Mouse (Mus musculus) embryonic stem cell, embryonic (primary cell): ENCODE results near the gene Ankrd65.
"Not testable (repeated sequence)": the region's sequence is repeated elsewhere in the genome, so short reads cannot be mapped to it uniquely, and the experiment has no call there.

Experiments used
- CTCF ChIA-PET, 4 experiments: fragments of 300-600 bp in 2 of 4; fragments of 350-600 bp in 2 of 4; sonication (Branson Sonifier 250); formaldehyde crosslinking; loops; one replicate each; lab custom pipeline; 2022; ENCODE audit warnings: inconsistent platforms in 2 of 4; lab: Charles Lee
- POLR2A ChIA-PET, 4 experiments: fragments of 300-600 bp in 2 of 4; fragments of 350-600 bp in 2 of 4; sonication (Branson Sonifier 250); formaldehyde crosslinking; loops; one replicate each; lab custom pipeline; 2022; ENCODE audit warnings: antibody characterized with exemption in 4 of 4, inconsistent platforms in 1 of 4; lab: Charles Lee

The Ankrd65 gene

DNA sequence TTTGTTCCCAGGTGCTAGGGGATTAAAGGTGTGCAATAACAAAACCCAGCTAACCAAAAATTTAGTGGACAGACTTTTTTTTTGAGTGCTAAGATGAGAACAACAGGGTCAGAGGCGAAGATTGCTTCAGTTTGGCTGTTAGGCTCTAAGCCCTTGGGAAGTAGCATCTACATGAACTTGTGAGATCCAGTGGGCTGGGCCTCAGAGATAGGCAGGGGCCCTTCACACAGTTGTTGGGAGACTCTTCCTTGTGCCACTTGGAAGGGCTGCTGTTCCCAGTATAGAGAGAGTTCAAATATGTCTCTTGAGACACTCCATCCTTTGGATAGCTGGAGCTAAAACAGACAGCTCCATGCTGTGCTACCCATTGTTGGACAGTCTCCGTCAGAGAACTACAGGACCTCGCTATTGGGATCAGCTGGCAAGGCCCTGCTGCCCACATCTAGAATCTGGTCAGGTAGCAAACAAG is at the start of gene Ankrd65:
Gene Ankrd65 (plus strand): TSS at position 419 of the 469 bp plus-strand sequence.
- CTCF ChIA-PET, result no interaction called here
- POLR2A ChIA-PET, result interaction anchor here in 3 of 4 experiments (0.7 to 1.2 kb wide), 4 partner anchors 10 to 30 kb away, joined by 3 read pairs; partner anchors contain the start of gene Atad3a (in 1 of the 3)

DNA sequence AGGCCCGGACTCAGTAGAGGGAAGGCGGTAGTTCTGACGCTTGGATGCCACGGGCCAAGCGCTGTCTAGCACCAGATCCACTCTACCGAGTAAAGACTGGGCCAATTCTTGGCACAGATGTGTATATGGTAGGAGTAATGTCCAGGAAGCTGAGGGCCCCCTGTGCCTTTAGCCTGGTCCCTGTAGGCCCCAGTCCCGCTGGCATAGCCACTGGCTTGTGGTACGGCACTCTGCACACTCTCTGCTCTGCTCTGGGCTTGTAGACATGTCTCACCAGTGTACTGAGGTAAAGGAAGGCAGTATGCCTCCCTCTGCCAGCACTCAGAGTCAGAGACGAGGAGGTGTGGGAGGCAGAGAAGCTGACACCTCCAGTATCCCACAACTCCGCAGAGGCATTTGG is 49.6 kb upstream of the Ankrd65 start:
- POLR2A ChIA-PET, result interaction anchor here in 1 of 4 experiments (1.2 to 1.5 kb wide), 3 partner anchors 11 to 71 kb away, joined by 3 to 4 read pairs (median 4); no protein-coding TSS in a partner anchor
- CTCF ChIA-PET, result not testable (repeated sequence)

DNA sequence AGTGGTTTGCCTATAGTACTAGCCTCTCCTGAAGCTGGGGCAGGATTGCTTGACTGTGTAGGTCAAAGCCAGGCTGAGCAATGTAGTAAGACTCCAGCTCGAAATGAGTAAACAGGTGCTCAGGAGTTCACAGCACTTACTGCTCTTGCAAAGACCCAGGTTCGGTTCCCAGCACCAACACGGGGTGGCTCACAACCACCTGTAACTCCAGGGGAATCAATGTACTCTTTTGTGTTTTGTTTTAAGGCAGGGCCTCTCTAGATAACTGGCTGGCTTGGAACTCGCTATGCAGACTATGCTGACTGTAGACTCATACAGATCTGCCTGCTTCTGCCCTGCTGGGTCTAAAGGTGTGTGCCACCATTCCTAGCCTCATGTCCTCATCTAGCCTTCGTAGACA is 47.6 kb upstream of the Ankrd65 start:
- ChIA-PET POLR2A (interaction anchor here in 2 of 4 experiments (1.2 to 2.1 kb wide), 2 partner anchors 9 to 17 kb away, joined by 3 to 5 read pairs; no protein-coding TSS in a partner anchor), CTCF (no interaction called here)

DNA sequence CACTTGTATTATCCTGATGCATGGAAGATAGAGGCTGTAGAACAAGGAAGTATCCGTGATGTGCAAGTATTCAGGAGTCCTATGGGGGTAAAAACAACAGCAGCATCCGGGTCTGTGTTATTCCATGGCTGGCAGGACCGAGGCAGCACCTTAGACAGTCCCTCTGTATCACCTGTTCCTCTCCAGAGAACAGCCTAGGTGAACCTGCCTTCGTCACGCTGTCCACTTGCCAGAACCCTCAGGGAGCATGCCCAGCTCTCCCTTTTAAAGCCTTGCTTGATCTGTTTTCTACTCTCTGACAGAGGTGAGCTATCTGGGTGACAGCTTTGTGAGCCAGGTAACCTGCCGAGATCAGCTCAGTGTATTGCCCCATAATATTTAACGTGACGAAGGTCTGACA is 45.8 kb upstream of the Ankrd65 start:
- ChIA-PET CTCF (no interaction called here), POLR2A (interaction anchor here in 2 of 4 experiments (0.7 to 1.3 kb wide), 4 partner anchors 11 to 36 kb away, joined by 3 read pairs; no protein-coding TSS in a partner anchor)

DNA sequence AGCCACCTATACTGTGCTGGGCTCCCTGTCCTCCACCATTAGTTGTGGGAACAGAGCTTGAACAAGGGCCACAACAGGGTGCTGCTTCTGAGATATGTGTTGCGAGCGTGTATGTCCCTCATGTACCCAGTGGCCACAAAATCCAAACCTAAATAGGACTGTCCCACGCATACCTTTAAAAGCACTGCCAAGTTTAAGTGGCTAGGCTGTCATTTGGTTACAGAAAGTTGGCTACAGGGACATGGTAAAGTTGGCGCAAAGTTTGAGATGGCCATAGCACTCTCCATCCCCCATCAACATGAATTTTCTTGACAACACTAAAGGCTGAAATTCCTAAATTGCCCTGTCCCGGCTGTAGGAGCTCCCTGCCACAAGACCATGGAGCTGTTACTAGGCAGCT is 45.1 kb upstream of the Ankrd65 start:
- POLR2A ChIA-PET, result interaction anchor here in 3 of 4 experiments (0.6 to 2.8 kb wide), 6 partner anchors 11 to 53 kb away, joined by 3 to 8 read pairs (median 3); partner anchors contain the start of gene Atad3a (in 1 of the 3)

DNA sequence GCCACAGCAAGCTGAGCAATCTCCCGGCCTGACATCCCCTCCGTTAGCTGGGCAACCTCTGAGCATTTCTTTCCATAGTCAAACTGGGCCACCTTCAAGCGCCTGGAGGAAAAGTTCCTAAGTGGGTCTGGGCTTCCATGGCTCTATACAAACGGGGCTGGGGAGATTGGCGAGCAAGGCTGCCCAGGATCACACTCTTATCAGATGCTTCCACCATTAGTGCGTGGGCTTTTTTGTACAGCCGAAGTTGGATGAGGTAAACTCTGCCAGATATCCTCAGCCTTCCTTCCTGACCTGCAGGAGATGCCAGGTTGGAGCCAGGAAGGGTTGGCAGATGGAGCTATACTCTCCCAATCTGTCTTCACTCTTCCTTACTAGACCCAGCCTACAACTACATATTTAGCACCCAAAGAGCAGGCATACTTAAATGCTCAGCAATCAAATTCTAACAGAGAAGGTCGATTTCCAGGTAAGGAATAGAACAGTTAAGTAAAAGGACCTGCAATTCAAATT is 44.1 kb upstream of the Ankrd65 start:
- ChIA-PET POLR2A (interaction anchor here in 2 of 4 experiments (0.5 to 2.8 kb wide), 6 partner anchors 11 to 770 kb away, joined by 3 to 8 read pairs (median 4); partner anchors contain the start of gene Atad3a (in 2 of the 2)), CTCF (no interaction called here)

More for the DNA sequence above, 45.1 kb upstream of the Ankrd65 start:
- CTCF ChIA-PET, result no interaction called here

DNA sequence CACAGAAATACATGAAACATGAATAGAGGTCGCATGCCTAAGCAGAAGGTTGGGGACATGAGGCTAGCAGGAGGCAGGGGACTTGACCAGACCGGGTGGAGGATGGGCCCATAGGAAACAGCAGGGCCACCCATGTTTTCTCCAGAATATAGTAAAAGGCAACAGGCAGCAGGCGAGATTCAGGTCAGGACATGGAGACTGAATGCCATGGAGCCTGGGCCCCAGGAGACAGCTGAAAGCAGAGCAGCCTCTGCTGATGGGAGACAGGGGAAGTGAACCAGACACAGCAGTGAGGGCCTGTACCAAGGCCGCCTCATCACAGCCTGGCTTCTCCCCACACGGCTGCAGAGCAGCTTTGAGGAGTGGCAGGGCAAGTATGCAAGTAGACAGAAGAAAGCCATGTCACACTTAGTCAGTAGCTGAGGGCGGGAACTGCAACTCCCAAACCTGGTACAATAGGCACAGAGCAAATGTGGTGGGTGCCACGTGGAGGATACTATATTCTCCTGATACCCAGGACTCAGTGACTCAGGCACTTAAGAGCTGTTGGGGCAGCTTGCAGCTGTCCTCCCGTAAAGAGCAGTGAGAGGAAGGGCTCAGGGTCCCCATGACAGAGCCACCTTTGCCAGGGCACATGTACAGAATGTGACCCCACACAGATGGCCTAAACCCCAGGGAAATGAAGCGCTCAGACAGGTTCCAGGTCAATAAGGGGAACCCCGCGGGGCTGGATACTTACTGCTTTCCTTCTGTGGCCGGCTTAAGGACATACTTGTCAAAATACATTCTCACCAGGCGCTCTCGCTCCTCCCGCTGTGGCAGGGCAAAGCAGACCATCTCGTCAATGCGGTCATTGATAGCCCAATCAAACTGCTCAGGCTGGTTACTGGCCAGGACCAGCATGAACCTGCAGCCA is 43.4 kb upstream of the Ankrd65 start:
- ChIA-PET POLR2A (interaction anchor here in 3 of 4 experiments (0.6 to 2.8 kb wide), 10 partner anchors 8 to 92 kb away, joined by 3 to 9 read pairs (median 4); partner anchors contain the start of gene Atad3a (in 2 of the 3)), CTCF (interaction anchor here in 1 of 4 experiments (0.8 kb wide), 1 partner anchor 14 kb away, joined by 6 read pairs; the partner anchor contains the start of gene Atad3a)

DNA sequence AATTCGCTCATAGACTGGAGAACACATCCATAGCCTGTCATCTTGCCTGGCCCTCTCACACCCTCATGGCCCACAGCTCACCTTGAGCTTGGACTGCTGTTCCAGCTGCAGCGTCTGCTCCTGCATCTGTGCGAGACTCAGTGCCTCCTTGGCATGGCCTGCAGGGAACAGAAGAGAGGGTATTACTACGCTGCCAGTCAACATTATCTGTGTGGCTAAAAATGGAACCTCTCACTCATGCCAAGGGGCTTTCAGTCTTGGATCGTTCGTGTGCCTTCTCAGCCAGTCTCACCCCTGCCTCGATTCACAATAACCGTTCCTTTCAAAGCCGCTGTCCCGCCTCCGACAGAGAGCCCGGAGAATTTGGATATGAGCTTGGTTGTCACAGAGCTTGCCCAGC is 33.2 kb upstream of the Ankrd65 start:
- CTCF ChIA-PET, result no interaction called here

DNA sequence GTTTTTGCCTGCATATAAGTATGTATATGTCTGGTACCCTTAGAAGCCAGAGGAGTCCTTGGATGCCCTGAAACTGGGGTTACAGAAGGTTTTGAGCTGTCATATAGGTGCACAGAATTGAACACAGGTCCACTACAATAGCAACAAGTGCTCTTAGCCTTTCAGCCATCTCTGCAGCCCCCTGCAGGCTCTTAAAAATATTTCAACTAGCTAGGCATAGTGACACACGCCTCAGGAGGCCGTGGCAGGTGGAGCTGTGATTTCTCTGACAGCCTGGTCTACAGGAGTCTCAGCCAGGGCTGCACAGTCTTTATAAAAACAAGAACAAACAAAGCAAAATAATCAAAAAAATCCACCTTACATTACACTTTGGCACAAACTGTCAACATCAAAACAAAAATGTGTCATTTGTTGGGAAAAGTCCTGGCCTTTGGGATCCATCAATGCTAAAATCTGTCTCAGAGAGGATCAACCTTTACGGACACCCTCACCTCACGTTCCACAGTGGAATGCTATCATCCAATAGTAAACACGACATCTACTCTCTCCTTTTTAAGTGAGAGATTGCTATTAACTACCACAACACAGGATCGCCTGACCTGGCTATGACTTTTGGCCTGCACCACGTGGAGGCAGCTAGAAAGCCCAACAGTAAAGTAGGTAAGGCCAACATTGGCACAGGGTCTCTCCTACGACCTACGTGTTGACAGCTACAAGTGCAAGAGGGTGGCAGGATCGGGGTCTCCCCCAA is 30.2 kb upstream of the Ankrd65 start:
- ChIA-PET CTCF (interaction anchor here in 3 of 4 experiments (0.7 to 3.2 kb wide), 9 partner anchors 10 to 107 kb away, joined by 3 to 14 read pairs (median 4); partner anchors contain the start of gene Vwa1 (in 1 of the 3)), POLR2A (interaction anchor here (0.6 to 3.0 kb wide), 44 partner anchors 9 to 1294 kb away, joined by 3 to 19 read pairs (median 4); partner anchors contain the start of genes Vwa1 (in 3 of the 4), Mib2 (in 2 of the 4), Ankrd65 (in 1 of the 4) and Cptp (in 1 of the 4))

More for the DNA sequence above, 33.2 kb upstream of the Ankrd65 start:
- POLR2A ChIA-PET, result interaction anchor here in 3 of 4 experiments (0.9 to 1.4 kb wide), 7 partner anchors 9 to 55 kb away, joined by 3 to 4 read pairs (median 3); partner anchors contain the start of gene Vwa1 (in 1 of the 3)

DNA sequence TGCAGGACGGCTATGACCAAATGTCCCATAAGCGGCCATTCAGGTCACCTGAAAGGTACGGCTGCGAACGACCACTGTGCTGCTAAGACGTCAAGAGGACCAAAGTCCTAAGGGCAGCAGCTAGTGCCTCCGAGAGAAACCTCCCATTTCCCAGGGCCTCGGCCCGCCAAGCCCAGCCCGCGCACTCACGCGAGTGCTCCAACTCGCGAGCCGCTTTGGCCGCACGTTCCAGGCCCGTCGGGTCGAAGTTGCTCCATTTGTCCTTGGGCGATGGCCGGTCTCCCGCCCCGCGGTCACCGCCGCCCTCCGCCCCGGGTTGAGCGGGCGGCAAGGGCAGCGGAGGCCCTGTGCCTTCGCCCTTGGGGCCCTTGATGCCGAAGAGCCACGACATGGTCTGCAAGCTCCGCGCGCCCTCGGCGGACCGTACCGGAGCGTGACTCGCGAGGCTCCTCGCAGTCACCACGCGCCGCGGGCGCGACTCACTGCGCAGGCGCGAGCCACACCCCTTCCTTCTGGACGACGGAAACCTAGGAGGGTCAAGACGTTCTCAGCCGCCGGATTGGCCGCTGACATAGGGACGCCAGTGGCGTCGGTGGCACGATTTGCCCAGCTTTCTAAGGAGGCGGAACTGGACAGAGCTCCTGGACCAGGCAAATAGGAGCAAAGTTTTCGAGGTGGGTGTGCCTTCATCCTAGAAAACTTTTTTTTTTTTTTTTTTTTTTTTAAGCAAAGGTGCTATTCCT is 29.5 kb upstream of the Ankrd65 start, which contains the start of gene Atad3a:
Gene Atad3a (minus strand): TSS at position 481 of the 743 bp plus-strand sequence.
- ChIA-PET CTCF (interaction anchor here (0.5 to 3.2 kb wide), 14 partner anchors 10 to 496 kb away, joined by 3 to 14 read pairs (median 4); partner anchors contain the start of genes Dvl1 (in 1 of the 4), Mrpl20 (in 1 of the 4) and Vwa1 (in 1 of the 4)), POLR2A (interaction anchor here (0.6 to 3.0 kb wide), 47 partner anchors 10 to 1295 kb away, joined by 3 to 19 read pairs (median 4); partner anchors contain the start of genes Mib2 (in 2 of the 4), Vwa1 (in 2 of the 4), Ankrd65 (in 1 of the 4) and Ccnl2 (in 1 of the 4))

DNA sequence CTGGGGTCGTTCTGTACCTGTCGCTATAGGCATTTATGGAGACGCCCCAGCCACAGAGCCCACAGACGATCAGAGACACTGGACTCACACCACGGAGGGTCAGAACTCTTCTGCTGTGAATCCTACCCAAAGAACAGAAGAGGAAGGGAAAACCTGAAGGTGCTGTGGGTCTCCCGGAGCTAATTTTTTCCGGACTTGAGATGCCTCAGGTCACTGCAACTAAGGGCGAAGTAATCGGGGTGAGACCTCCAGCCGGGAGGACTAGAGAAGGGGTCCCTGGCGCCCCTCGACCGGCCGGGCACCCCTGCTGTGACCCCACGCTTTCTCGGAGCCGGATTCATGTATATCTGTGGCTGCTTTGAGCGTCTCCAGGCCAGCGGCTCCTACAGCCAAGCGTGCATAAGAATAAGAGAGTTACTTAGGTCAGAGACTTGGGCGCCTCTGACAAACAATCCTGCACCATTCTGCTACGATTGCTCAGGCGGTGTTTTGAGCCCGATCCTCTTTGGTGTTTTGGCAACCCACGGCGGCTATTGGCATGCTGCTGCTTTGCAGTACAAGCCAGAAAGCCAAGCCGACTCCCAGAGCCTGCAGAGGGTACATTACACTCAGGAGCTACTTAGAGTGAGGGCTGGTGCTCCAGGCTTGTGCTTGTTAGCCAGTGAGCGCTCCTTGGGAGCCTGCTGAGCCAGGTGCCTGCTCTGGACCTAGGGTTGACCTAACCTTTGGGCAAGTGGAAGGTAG is 28.7 kb upstream of the Ankrd65 start:
- POLR2A ChIA-PET, result interaction anchor here (0.6 to 3.0 kb wide), 35 partner anchors 10 to 800 kb away, joined by 3 to 19 read pairs (median 4); partner anchors contain the start of genes Mib2 (in 2 of the 4), Vwa1 (in 2 of the 4), Ccnl2 (in 1 of the 4) and Cptp (in 1 of the 4)
- CTCF ChIA-PET, result interaction anchor here (0.6 to 3.2 kb wide), 12 partner anchors 9 to 497 kb away, joined by 3 to 14 read pairs (median 4); partner anchors contain the start of genes Dvl1 (in 1 of the 4), Mrpl20 (in 1 of the 4) and Vwa1 (in 1 of the 4)

DNA sequence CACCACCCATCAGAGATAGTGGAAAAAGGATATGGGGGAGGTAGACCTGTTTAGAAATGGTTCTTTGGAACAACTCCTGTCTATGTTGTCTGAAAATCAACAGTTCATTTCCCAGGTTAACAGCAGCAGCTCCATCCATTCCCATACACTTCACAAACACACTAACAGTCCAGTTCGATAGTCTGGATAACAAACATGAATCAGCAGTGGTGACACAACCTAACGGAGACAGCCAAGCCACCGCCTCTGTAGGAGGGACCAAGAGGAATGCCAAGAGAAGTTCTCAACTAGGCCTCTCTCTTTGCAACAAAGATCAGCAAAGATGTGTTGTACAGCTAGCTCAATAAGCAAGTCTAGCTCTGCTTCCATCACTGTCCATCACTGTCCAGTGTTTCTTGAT is 27.9 kb upstream of the Ankrd65 start:
- ChIA-PET POLR2A (interaction anchor here in 3 of 4 experiments (1.0 to 3.0 kb wide), 8 partner anchors 12 to 93 kb away, joined by 3 to 19 read pairs (median 4); partner anchors contain the start of genes Mib2 (in 1 of the 3) and Ssu72 (in 1 of the 3)), CTCF (no interaction called here)

DNA sequence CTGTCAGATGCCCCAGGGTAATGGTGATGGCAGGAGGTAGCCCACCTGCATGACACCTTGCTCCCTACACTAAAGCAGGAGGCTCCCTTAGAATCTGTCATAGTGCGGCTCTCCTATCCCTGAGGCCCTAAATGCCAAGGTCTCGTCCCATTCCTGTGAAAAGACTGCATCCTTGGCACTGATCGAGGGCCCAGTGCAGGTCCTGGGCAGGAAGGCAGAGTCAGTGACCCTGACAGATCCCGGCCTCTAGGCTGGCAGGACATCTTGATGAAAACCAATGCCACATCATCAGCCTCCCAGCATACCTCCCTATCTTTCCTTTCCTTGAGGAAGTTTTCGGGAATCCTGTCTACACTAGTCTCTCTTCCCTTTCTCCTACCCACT is 20.8 kb upstream of the Ankrd65 start:
- ChIA-PET CTCF (no interaction called here), POLR2A (no interaction called here)

DNA sequence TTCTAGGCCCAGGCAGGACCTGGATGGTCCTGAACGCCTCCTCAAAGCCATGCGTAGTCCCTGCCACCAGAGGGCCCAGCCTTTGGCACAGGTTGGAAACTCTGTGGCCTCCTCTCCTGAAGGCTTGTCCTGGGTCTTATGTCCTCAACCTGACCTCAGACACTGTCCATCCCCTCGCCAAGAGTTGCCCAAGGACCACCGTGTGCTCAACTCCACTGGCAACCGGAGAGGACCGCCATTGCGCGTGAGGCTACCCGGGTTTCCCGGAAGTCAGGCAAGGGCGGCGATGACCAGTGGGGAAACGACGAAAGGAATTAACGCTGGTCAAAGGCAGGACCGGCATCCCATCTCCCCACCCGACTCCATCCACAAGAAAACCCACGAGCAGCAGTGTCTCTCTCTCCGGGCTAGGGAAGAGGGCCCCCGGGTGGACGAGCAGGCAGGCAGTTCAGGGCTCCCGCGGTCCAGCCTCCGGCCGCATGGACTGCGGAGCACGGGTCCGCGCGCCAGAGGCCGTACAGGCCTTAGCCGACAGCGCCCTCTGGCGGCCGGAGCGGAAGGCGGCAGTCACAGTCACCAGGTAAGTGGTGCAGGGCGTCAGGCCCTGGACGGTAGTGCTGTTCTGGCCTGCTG is 20.2 kb upstream of the Ankrd65 start:
- ChIA-PET POLR2A (interaction anchor here in 2 of 4 experiments (0.5 to 2.4 kb wide), 2 partner anchors 10 to 20 kb away, joined by 5 to 9 read pairs; partner anchors contain the start of gene Atad3a (in 1 of the 2)), CTCF (interaction anchor here in 2 of 4 experiments (0.6 to 1.0 kb wide), 3 partner anchors 9 to 48 kb away, joined by 3 to 7 read pairs (median 4); partner anchors contain the start of gene Atad3a (in 1 of the 2))

DNA sequence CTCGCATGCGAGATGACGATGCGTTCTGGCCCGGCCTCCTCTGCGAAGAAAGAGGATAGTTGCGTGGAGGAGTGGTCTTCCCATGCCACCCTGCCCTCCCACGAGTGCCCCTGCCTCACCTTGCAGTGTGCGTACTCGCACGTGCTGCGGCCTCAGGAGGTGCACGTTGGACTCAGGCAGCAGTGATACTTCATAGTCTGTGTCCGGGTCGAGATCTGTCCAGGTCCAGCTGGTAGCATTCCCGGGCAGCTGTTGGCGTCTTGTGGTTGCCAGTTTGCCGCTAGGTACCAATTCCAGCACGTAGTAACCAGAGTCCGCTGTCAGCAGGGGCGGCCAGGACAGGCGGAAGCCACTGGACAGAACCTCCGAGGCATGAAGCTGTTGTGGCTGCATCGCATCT is 19.6 kb upstream of the Ankrd65 start:
- ChIA-PET POLR2A (interaction anchor here in 3 of 4 experiments (0.5 to 2.4 kb wide), 4 partner anchors 10 to 74 kb away, joined by 3 to 9 read pairs (median 4); partner anchors contain the start of gene Atad3a (in 1 of the 3)), CTCF (interaction anchor here (0.6 to 1.0 kb wide), 8 partner anchors 10 to 93 kb away, joined by 3 to 7 read pairs (median 4); partner anchors contain the start of gene Atad3a (in 1 of the 4))
